Mouse (Mus musculus): ENCODE data around the gene Bicral. TPM values are rescaled to one million over a fixed set of nuclear protein-coding genes. Genes with fewer than 3 reads are reported as not detected.
"Not testable (repeated sequence)": the region's sequence is repeated elsewhere in the genome, so short reads cannot be mapped to it uniquely, and the experiment has no call there.

The Bicral gene
- total RNA-seq, 4 experiments from 2014 or later, result 22.1 to 32.4 (median 26.6) TPM

GRCm38 (mm10) chr17:46792963-46793362 is 65.3 kb downstream of the Bicral start:
- no peak for DNase-seq

- not testable (repeated sequence) for DNase-seq
Observed at GRCm38 (mm10) chr17:46787974-46788373, 70.3 kb downstream of the Bicral start.

- no peak for DNase-seq
Observed at GRCm38 (mm10) chr17:46786952-46787351, 71.3 kb downstream of the Bicral start.

GRCm38 (mm10) chr17:46783222-46783565 is 75.1 kb downstream of the Bicral start:
- no peak for DNase-seq

- peak; percentile 88 for DNase-seq
Observed at GRCm38 (mm10) chr17:46782341-46783221, 75.7 kb downstream of the Bicral start, which contains the start of gene Rpl7l1. Rpl7l1 (minus strand) TSS chr17:46782672.

- DNase-seq, result no peak
Observed at GRCm38 (mm10) chr17:46781876-46782275, 76.4 kb downstream of the Bicral start.

GRCm38 (mm10) chr17:46776087-46776486 is 82.2 kb downstream of the Bicral start:
- DNase-seq, result no peak

GRCm38 (mm10) chr17:46775070-46775469 is 83.2 kb downstream of the Bicral start:
- no peak for DNase-seq

GRCm38 (mm10) chr17:46774131-46774472 is 84.2 kb downstream of the Bicral start:
- DNase-seq, result no peak

GRCm38 (mm10) chr17:46773278-46774130 is 84.8 kb downstream of the Bicral start:
- no peak for DNase-seq

- peak; percentile 79 for DNase-seq
Observed at GRCm38 (mm10) chr17:46772404-46773277, 85.6 kb downstream of the Bicral start, which contains the start of gene 2310039H08Rik. 2310039H08Rik (plus strand) TSS chr17:46772635.

GRCm38 (mm10) chr17:46772038-46772403 is 86.3 kb downstream of the Bicral start:
- no peak for DNase-seq

GRCm38 (mm10) chr17:46771616-46772015 is 86.7 kb downstream of the Bicral start:
- DNase-seq, result no peak

- no peak for DNase-seq
Observed at GRCm38 (mm10) chr17:46771025-46771424, 87.3 kb downstream of the Bicral start.

- no peak for DNase-seq
Observed at GRCm38 (mm10) chr17:46770546-46770945, 87.7 kb downstream of the Bicral start.

GRCm38 (mm10) chr17:46767868-46768267 is 90.4 kb downstream of the Bicral start:
- no peak for DNase-seq

GRCm38 (mm10) chr17:46764916-46765315 is 93.4 kb downstream of the Bicral start:
- not testable (repeated sequence) for DNase-seq

- DNase-seq, result no peak
Observed at GRCm38 (mm10) chr17:46763544-46763943, 94.7 kb downstream of the Bicral start, which contains the start of gene Ptcra. Ptcra (minus strand) TSS chr17:46763712.

GRCm38 (mm10) chr17:46758753-46759152 is 99.5 kb downstream of the Bicral start:
- no peak for DNase-seq

- DNase-seq, result peak; percentile 97
Observed at GRCm38 (mm10) chr17:46751794-46752556, 106.3 kb downstream of the Bicral start, which contains the start of gene Cnpy3. Cnpy3 (minus strand) TSS chr17:46752214.

GRCm38 (mm10) chr17:46751056-46751793 is 107.1 kb downstream of the Bicral start:
- no peak for DNase-seq

Measured in adrenal gland, adult 8-10 months (tissue).